Mouse (Mus musculus) CH12.LX (cell line): ENCODE data around the gene Mest.

ENCODE experiments used
- CHD1 ChIP-seq: IDR thresholded peaks from 2 replicates; pipeline ENCODE4 v1.6.1; 2012; ENCODE audit warnings: low read depth, low read length, improper control_type of control experiment, inconsistent platforms
- CTCF ChIP-seq, 2 experiments: IDR thresholded peaks in 1 of 2; conservative IDR thresholded peaks in 1 of 2; 2 replicates each; pipeline ENCODE4 v1.5.1; 2011 to 2012; ENCODE audit warnings: low read depth in 2 of 2, low read length in 2 of 2, improper control_type of control experiment in 1 of 2, inconsistent platforms in 1 of 2, mild to moderate bottlenecking in 1 of 2, moderate library complexity in 1 of 2
- KAT2A ChIP-seq: IDR thresholded peaks from 2 replicates; pipeline ENCODE4 v1.6.1; 2012; ENCODE audit warnings: low read length, improper control_type of control experiment, inconsistent platforms; ENCODE audit not compliant: insufficient replicate concordance
- POLR2A ChIP-seq: IDR thresholded peaks from 2 replicates; pipeline ENCODE4 v1.6.1; 2011; ENCODE audit warnings: low read depth, mild to moderate bottlenecking, improper control_type of control experiment, low read length
- POLR2AphosphoS2 ChIP-seq: IDR thresholded peaks from 2 replicates; pipeline ENCODE4 v1.6.1; 2011; ENCODE audit warnings: low read depth, low read length, improper control_type of control experiment
- RCOR1 ChIP-seq: conservative IDR thresholded peaks from 2 replicates; pipeline ENCODE4 v1.6.1; 2012; ENCODE audit warnings: low read depth, mild to moderate bottlenecking, inconsistent platforms, low read length, improper control_type of control experiment
- SMC3 ChIP-seq: IDR thresholded peaks from 2 replicates; pipeline ENCODE4 v1.6.1; 2011; ENCODE audit warnings: low read depth, low read length, improper control_type of control experiment
- USF1 ChIP-seq: IDR thresholded peaks from 2 replicates; pipeline ENCODE4 v1.6.1; 2014; ENCODE audit warnings: low read depth, mild to moderate bottlenecking, inconsistent platforms, low read length, improper control_type of control experiment

- no peak for TF ChIP-seq KAT2A
- TF ChIP-seq CTCF (conservative IDR thresholded peaks at IDR 0.05 in 1 of 2, IDR thresholded peaks at IDR 0.05 in 1 of 2; ENCODE audit: low read depth in 2 of 2, low read length in 2 of 2), result no peak
- no peak for TF ChIP-seq USF1
- TF ChIP-seq POLR2AphosphoS2, result no peak
- TF ChIP-seq RCOR1, result no peak
- no peak for TF ChIP-seq CHD1
- TF ChIP-seq SMC3, result no peak
- TF ChIP-seq POLR2A, result no peak
These were observed 43.8 kb upstream of the Mest start for GRCm38 (mm10) chr6:30679567-30679966.
